Comparison of ENCODE assay signal across 8 mouse cellular contexts in genomic region chr8:67405947-67406346, GRCm38 (mm10).
DNase-seq lines count a peak whose midpoint lies in the region; ATAC-seq and TF ChIP-seq lines count a peak whose summit lies in the region.

No protein-coding gene starts in this region.

- no peaks in the 10 kb centered on the region for H3K36me3 ChIP-seq in heart, embryonic 11.5 days (ENCODE audit: control insufficient read depth, insufficient read depth, low read length)
- H3K36me3 ChIP-seq in hindbrain, postnatal 0 days (ENCODE audit: insufficient read depth, low read length) = no peaks in the 10 kb centered on the region
- H3K36me3 ChIP-seq in neural tube, embryonic 12.5 days = no peaks in the 10 kb centered on the region

- H3K4me2 ChIP-seq in heart, embryonic 11.5 days = no peak overlapping the region
- H3K4me2 ChIP-seq in hindbrain, postnatal 0 days (ENCODE audit: low read depth, low read length) = no peak overlapping the region
- H3K4me2 ChIP-seq in neural tube, embryonic 12.5 days (replicated peaks) = no peak overlapping the region

- ATAC-seq in heart, embryonic 11.5 days (replicated peaks; ENCODE audit: insufficient number of reproducible peaks, low FRiP score, low TSS enrichment) = no peak
- peak; percentile 68 for ATAC-seq in common myeloid progenitor, adult 5-6 weeks (replicated peaks; ENCODE audit: low read depth, poor library complexity, severe bottlenecking)
- peak; percentile 40; the same call in 1 of the 2 replicates for ATAC-seq in hindbrain, postnatal 0 days
- peak; percentile 41 for ATAC-seq in neural tube, embryonic 12.5 days (ENCODE audit: low FRiP score, low read depth)

- DNase-seq in heart, postnatal 4 days = peak; percentile 14
- peak; percentile 55 for DNase-seq in ES-CJ7 (ENCODE audit: low read depth, low spot score)
- peak; percentile 83 for DNase-seq in hindbrain, postnatal 0 days (ENCODE audit: low spot score)
- no peak for DNase-seq in thymus, postnatal 10 days (ENCODE audit: low spot score in 2 of 2)
- DNase-seq in urinary bladder, adult 18-20 months (ENCODE audit: low spot score in 2 of 2) = no peak

- no peak overlapping the region for H3K9ac ChIP-seq in heart, embryonic 11.5 days (ENCODE audit: low read depth, low read length)
- H3K9ac ChIP-seq in hindbrain, postnatal 0 days (replicated peaks; ENCODE audit: low read length) = no peak overlapping the region
- H3K9ac ChIP-seq in neural tube, embryonic 12.5 days = no peak overlapping the region

- no peak overlapping the region for H3K4me3 ChIP-seq in heart, embryonic 11.5 days (ENCODE audit: low read depth, low read length)
- no peak overlapping the region for H3K4me3 ChIP-seq in hindbrain, postnatal 0 days (ENCODE audit: low read length)
- no peak overlapping the region for H3K4me3 ChIP-seq in neural tube, embryonic 12.5 days

- 48% methylated on average over 10 of the region's 10 CpGs for WGBS in heart, embryonic 11.5 days (ENCODE audit: insufficient replicate concordance)
- WGBS in hindbrain, postnatal 0 days = 40% methylated on average over 10 of the region's 10 CpGs
- 48% methylated on average over 10 of the region's 10 CpGs for WGBS in neural tube, embryonic 12.5 days

- H3K27me3 ChIP-seq in heart, embryonic 11.5 days (ENCODE audit: control insufficient read depth, insufficient read depth, low read length) = no peaks in the 10 kb centered on the region
- H3K27me3 ChIP-seq in hindbrain, postnatal 0 days (ENCODE audit: insufficient read depth, low read length) = no peaks in the 10 kb centered on the region
- no peaks in the 10 kb centered on the region for H3K27me3 ChIP-seq in neural tube, embryonic 12.5 days (replicated peaks)

- H3K9me3 ChIP-seq in heart, embryonic 11.5 days (replicated peaks; ENCODE audit: control insufficient read depth, low read length) = no peaks in the 10 kb centered on the region
- no peaks in the 10 kb centered on the region for H3K9me3 ChIP-seq in hindbrain, postnatal 0 days (ENCODE audit: low read length)
- H3K9me3 ChIP-seq in neural tube, embryonic 12.5 days = no peaks in the 10 kb centered on the region

- TF ChIP-seq CTCF in hindbrain, postnatal 0 days (IDR thresholded peaks at IDR 0.05; ENCODE audit: low read depth) = peak; percentile 74

- H3K27ac ChIP-seq in heart, embryonic 11.5 days (ENCODE audit: low read depth, low read length) = no peak overlapping the region
- H3K27ac ChIP-seq in hindbrain, postnatal 0 days = no peak overlapping the region
- H3K27ac ChIP-seq in neural tube, embryonic 12.5 days = no peak overlapping the region

- H3K4me1 ChIP-seq in heart, embryonic 11.5 days (ENCODE audit: control insufficient read depth, insufficient read depth, low read length) = no peaks in the 10 kb centered on the region
- no peaks in the 10 kb centered on the region for H3K4me1 ChIP-seq in hindbrain, postnatal 0 days (ENCODE audit: insufficient read depth, low read length)
- H3K4me1 ChIP-seq in neural tube, embryonic 12.5 days = no peaks in the 10 kb centered on the region

Comparison
In these comparisons a context has a peak if more than half of its experiments do, and no peak if none do; other contexts are left out.
1. DNase-seq: peak in heart, postnatal 4 days (single experiment), ES-CJ7 (single experiment) and hindbrain, postnatal 0 days (single experiment); none in thymus, postnatal 10 days (0 of 2) and urinary bladder, adult 18-20 months (0 of 2).